Mouse (Mus musculus) kidney, adult 11 months (tissue): ENCODE measurements at regions not wholly inside any gene's neighbourhood (a gene's known extent, or its start where the extent isn't known, plus 50 kb on each side); places are given as distances from the start of the nearest gene placed in this dataset.

Experiments used
- DNase-seq: peaks from one replicate; pipeline ENCODE4 v3.0.0; 2022

GRCm38 (mm10) chr14:17234898-17235297 is 415.9 kb upstream of the Rarb start:
- DNase-seq, result no peak

GRCm38 (mm10) chr14:17211502-17211901 is 392.5 kb upstream of the Rarb start:
- DNase-seq, result no peak

- no peak for DNase-seq
These were observed 386.7 kb upstream of the Rarb start for GRCm38 (mm10) chr14:17205691-17206090.

GRCm38 (mm10) chr14:17203251-17204015 is 384.5 kb upstream of the Rarb start:
- no peak for DNase-seq

GRCm38 (mm10) chr14:17192953-17193352 is 374.0 kb upstream of the Rarb start:
- no peak for DNase-seq

- DNase-seq, result no peak
These were observed 354.3 kb upstream of the Rarb start for GRCm38 (mm10) chr14:17173218-17173617.

- DNase-seq, result peak; percentile 28
These were observed 353.6 kb upstream of the Rarb start for GRCm38 (mm10) chr14:17172330-17173110.

GRCm38 (mm10) chr14:17171896-17172295 is 352.9 kb upstream of the Rarb start:
- DNase-seq, result no peak

GRCm38 (mm10) chr14:17158324-17158723 is 339.4 kb upstream of the Rarb start:
- no peak for DNase-seq

GRCm38 (mm10) chr14:17156402-17156954 is 337.5 kb upstream of the Rarb start:
- DNase-seq, result no peak

- no peak for DNase-seq
These were observed 301.7 kb upstream of the Rarb start for GRCm38 (mm10) chr14:17120679-17121078.

- peak; percentile 7 for DNase-seq
These were observed 287.7 kb upstream of the Rarb start for GRCm38 (mm10) chr14:17106668-17107067.

GRCm38 (mm10) chr14:17102486-17102885 is 283.5 kb upstream of the Rarb start:
- DNase-seq, result no peak

GRCm38 (mm10) chr14:17090573-17090937 is 271.6 kb upstream of the Rarb start:
- no peak for DNase-seq

GRCm38 (mm10) chr14:17089640-17090572 is 270.9 kb upstream of the Rarb start:
- DNase-seq, result no peak

- no peak for DNase-seq
These were observed 270.2 kb upstream of the Rarb start for GRCm38 (mm10) chr14:17089089-17089634.

- no peak for DNase-seq
These were observed 268.9 kb upstream of the Rarb start for GRCm38 (mm10) chr14:17087828-17088227.

- no peak for DNase-seq
These were observed 265.0 kb upstream of the Rarb start for GRCm38 (mm10) chr14:17083907-17084306.

- DNase-seq, result no peak
These were observed 262.9 kb upstream of the Rarb start for GRCm38 (mm10) chr14:17081904-17082303.

GRCm38 (mm10) chr14:17079513-17079912 is 260.6 kb upstream of the Rarb start:
- DNase-seq, result no peak

- DNase-seq, result no peak
These were observed 242.4 kb upstream of the Rarb start for GRCm38 (mm10) chr14:17061358-17061757.

- no peak for DNase-seq
These were observed 239.5 kb upstream of the Rarb start for GRCm38 (mm10) chr14:17058438-17058837.

GRCm38 (mm10) chr14:17057355-17057754 is 238.4 kb upstream of the Rarb start:
- no peak for DNase-seq
